In genomic region chr6:84783994-84784393, GRCm38 (mm10) we compare ENCODE assay signal across 19 mouse cellular contexts.
"Had no signal": no experiment of that assay in that cellular context is flagged by ENCODE, and none has a peak within 500 bp of the region (broad histone marks: within the 10 kb centered on the region; RNA-seq: fewer than 3 reads in every experiment).

No protein-coding gene starts in this region.

- H3K9me3 ChIP-seq: midbrain, embryonic 10.5 days; midbrain, embryonic 12.5 days; neural tube, embryonic 13.5 days; neural tube, embryonic 15.5 days had no signal

- H3K9ac ChIP-seq: lung, embryonic 14.5 days; midbrain, embryonic 12.5 days; neural tube, embryonic 13.5 days; neural tube, embryonic 15.5 days had no signal

- ATAC-seq: midbrain, embryonic 16.5 days had no signal

- H3K27ac ChIP-seq: midbrain, embryonic 10.5 days; midbrain, embryonic 12.5 days; neural tube, embryonic 13.5 days; neural tube, embryonic 15.5 days had no signal

- H3K4me1 ChIP-seq: midbrain, embryonic 10.5 days; midbrain, embryonic 12.5 days had no signal

- H3K4me3 ChIP-seq: midbrain, embryonic 10.5 days; midbrain, embryonic 12.5 days; myocyte; neural tube, embryonic 13.5 days; neural tube, embryonic 15.5 days had no signal

- H3K27me3 ChIP-seq: midbrain, embryonic 12.5 days; neural tube, embryonic 13.5 days; neural tube, embryonic 15.5 days had no signal

- DNase-seq: lung, adult 18-20 months; lung, embryonic 14.5 days; lung, postnatal 10 days; lung, postnatal 4 days; midbrain, embryonic 14.5 days; retina, postnatal 1 day; right cerebral cortex, adult 18-20 months; right cerebral cortex, postnatal 25 days; right cerebral cortex, postnatal 4 days; spleen, adult 18-20 months; thymus, adult 18-20 months; thymus, postnatal 14 days; thymus, postnatal 36 days had no signal

- H3K4me2 ChIP-seq: lung, embryonic 14.5 days; midbrain, embryonic 12.5 days; neural tube, embryonic 13.5 days; neural tube, embryonic 15.5 days had no signal

- H3K36me3 ChIP-seq: midbrain, embryonic 10.5 days; midbrain, embryonic 12.5 days; neural tube, embryonic 13.5 days; neural tube, embryonic 15.5 days had no signal
